Mouse (Mus musculus): ENCODE data around the gene Acta1.

The Acta1 gene

GRCm38 (mm10) chr8:123883094-123883493, 11.5 kb downstream of the Acta1 start:
- no peak for DNase-seq (ENCODE audit: low read depth, low spot score)

- DNase-seq (ENCODE audit: low read depth, low spot score), result no peak
Observed at GRCm38 (mm10) chr8:123882412-123882811, 12.1 kb downstream of the Acta1 start.

- DNase-seq (ENCODE audit: low read depth, low spot score), result no peak
Observed at GRCm38 (mm10) chr8:123880821-123881350, 13.7 kb downstream of the Acta1 start.

GRCm38 (mm10) chr8:123880271-123880670, 14.3 kb downstream of the Acta1 start:
- no peak for DNase-seq (ENCODE audit: low read depth, low spot score)

- no peak for DNase-seq (ENCODE audit: low read depth, low spot score)
Observed at GRCm38 (mm10) chr8:123877865-123878264, 16.7 kb downstream of the Acta1 start.

- no peak for DNase-seq (ENCODE audit: low read depth, low spot score)
Observed at GRCm38 (mm10) chr8:123874324-123874723, 20.2 kb downstream of the Acta1 start.

GRCm38 (mm10) chr8:123873364-123873763, 21.2 kb downstream of the Acta1 start:
- DNase-seq (ENCODE audit: low read depth, low spot score), result no peak

- DNase-seq (ENCODE audit: low read depth, low spot score), result no peak
Observed at GRCm38 (mm10) chr8:123872048-123872447, 22.5 kb downstream of the Acta1 start.

GRCm38 (mm10) chr8:123866971-123867370, 27.6 kb downstream of the Acta1 start:
- no peak for DNase-seq (ENCODE audit: low read depth, low spot score)

GRCm38 (mm10) chr8:123865786-123866185, 28.8 kb downstream of the Acta1 start:
- DNase-seq (ENCODE audit: low read depth, low spot score), result no peak

GRCm38 (mm10) chr8:123860386-123860785, 34.2 kb downstream of the Acta1 start:
- no peak for DNase-seq (ENCODE audit: low read depth, low spot score)

- peak; percentile 30 for DNase-seq (ENCODE audit: low read depth, low spot score)
Observed at GRCm38 (mm10) chr8:123859648-123860259, 34.8 kb downstream of the Acta1 start, which contains the start of gene Ccsap. Gene Ccsap (minus strand): TSS chr8:123860209.

GRCm38 (mm10) chr8:123858941-123859647, 35.5 kb downstream of the Acta1 start:
- peak; percentile 84 for DNase-seq (ENCODE audit: low read depth, low spot score)

- DNase-seq (ENCODE audit: low read depth, low spot score), result peak; percentile 25
Observed at GRCm38 (mm10) chr8:123858574-123858940, 36.0 kb downstream of the Acta1 start.

GRCm38 (mm10) chr8:123857361-123857760, 37.2 kb downstream of the Acta1 start:
- DNase-seq (ENCODE audit: low read depth, low spot score), result no peak

GRCm38 (mm10) chr8:123854733-123855475, 39.6 kb downstream of the Acta1 start:
- DNase-seq (ENCODE audit: low read depth, low spot score), result no peak

- DNase-seq (ENCODE audit: low read depth, low spot score), result no peak
Observed at GRCm38 (mm10) chr8:123854252-123854651, 40.3 kb downstream of the Acta1 start.

- DNase-seq (ENCODE audit: low read depth, low spot score), result no peak
Observed at GRCm38 (mm10) chr8:123851590-123851989, 43.0 kb downstream of the Acta1 start.

GRCm38 (mm10) chr8:123849352-123849751, 45.2 kb downstream of the Acta1 start:
- no peak for DNase-seq (ENCODE audit: low read depth, low spot score)

GRCm38 (mm10) chr8:123847546-123847945, 47.0 kb downstream of the Acta1 start:
- no peak for DNase-seq (ENCODE audit: low read depth, low spot score)

- no peak for DNase-seq (ENCODE audit: low read depth, low spot score)
Observed at GRCm38 (mm10) chr8:123846509-123846908, 48.0 kb downstream of the Acta1 start.

- DNase-seq (ENCODE audit: low read depth, low spot score), result no peak
Observed at GRCm38 (mm10) chr8:123845991-123846390, 48.6 kb downstream of the Acta1 start.

All from retina, postnatal 7 days (tissue).